Mouse (Mus musculus) C2C12 (cell line): ENCODE measurements around the gene Foxo3.

Experiments
- CEBPB ChIP-seq: IDR thresholded peaks from one replicate; pipeline ENCODE4 v1.6.1; 2011; ENCODE audit warnings: low read depth, mild to moderate bottlenecking, control low read depth, moderate library complexity
- CTCF ChIP-seq: IDR thresholded peaks from one replicate; pipeline ENCODE4 v1.5.1; 2011; ENCODE audit not compliant: control insufficient read depth, insufficient read depth, insufficient read length
- MAX ChIP-seq: IDR thresholded peaks from one replicate; pipeline ENCODE4 v1.6.1; 2011; ENCODE audit warnings: mild to moderate bottlenecking, control low read depth
- MYOG ChIP-seq: IDR thresholded peaks from one replicate; pipeline ENCODE4 v1.6.1; 2011; ENCODE audit not compliant: control insufficient read depth, insufficient read length; ENCODE audit errors: extremely low read depth

GRCm38 (mm10) chr10:42174283-42174682 lies 102.3 kb downstream of the Foxo3 start:
- TF ChIP-seq MYOG, result no peak
- no peak for TF ChIP-seq CTCF
- TF ChIP-seq MAX, result no peak
- no peak for TF ChIP-seq CEBPB
